Mouse (Mus musculus): Measurements from ENCODE around the gene Sub1. TPM values are rescaled to one million over a fixed set of nuclear protein-coding genes. Genes with fewer than 3 reads are reported as not detected.

Gene Sub1
- polyA plus RNA-seq, 1 experiment = 219 TPM

DNA sequence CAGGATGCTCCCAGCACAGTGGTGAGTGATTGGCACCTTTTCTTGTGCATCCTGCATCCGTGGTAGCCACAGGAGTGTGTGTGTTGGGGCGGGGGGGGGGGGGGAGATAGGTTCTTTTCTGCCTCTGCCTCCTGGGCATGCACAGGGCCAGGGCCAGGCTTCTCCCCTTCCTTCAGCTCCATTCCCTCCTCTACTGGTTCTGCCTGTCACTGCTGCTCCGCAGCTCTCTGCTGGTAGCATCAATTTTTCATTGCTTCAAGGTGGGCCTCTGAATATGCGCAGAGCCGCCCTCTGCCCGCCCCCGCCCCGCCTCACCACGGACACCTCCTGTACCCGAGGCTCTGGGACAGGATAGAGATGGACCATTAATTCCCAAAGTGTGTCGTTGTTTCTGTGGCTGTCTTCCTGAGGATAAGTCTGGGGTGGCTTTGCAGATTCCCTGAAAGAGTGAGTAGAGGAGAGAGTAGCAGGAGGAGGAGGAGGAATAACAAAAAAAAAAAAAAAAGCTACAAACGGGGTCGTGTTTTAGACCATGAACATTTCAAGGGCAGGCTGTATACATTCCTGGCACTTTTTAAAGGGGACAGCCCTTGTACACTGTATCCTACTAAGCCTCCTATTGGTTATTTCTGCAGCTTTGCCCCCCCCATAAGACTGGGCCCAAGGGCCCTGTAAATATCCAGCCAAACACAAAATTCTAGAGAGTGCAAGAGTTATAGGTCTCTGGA is 21.1 kb upstream of the Sub1 start:
- Histone ChIP-seq H3K4me3 (ENCODE audit: insufficient read depth, low read length) (no peak overlapping the region), H3K27ac (ENCODE audit: insufficient read depth, low read length) (no peak overlapping the region), H3K4me1 (ENCODE audit: control insufficient read depth, insufficient read depth, low read length) (peaks cover 2% of the 10 kb centered on the region; the same call in 1 of the 2 replicates)
- TF ChIP-seq CTCF (IDR thresholded peaks at IDR 0.05; ENCODE audit: extremely low read depth, insufficient read depth, low read length) = no peak
- no peak for TF ChIP-seq POLR2A (IDR thresholded peaks at IDR 0.05; ENCODE audit: extremely low read depth, insufficient read depth, low read length)

- peaks cover 2% of the 10 kb centered on the region; the same call in 1 of the 2 replicates for H3K4me1 ChIP-seq (ENCODE audit: control insufficient read depth, insufficient read depth, low read length)
- TF ChIP-seq POLR2A (IDR thresholded peaks at IDR 0.05; ENCODE audit: extremely low read depth, insufficient read depth, low read length) (no peak), CTCF (IDR thresholded peaks at IDR 0.05; ENCODE audit: extremely low read depth, insufficient read depth, low read length) (no peak)
- no peak overlapping the region for H3K27ac ChIP-seq (ENCODE audit: insufficient read depth, low read length)
- no peak overlapping the region for H3K4me3 ChIP-seq (ENCODE audit: insufficient read depth, low read length)
Measured at GRCm38 (mm10) chr15:12014197-12014905, 17.6 kb upstream of the Sub1 start.

GRCm38 (mm10) chr15:12013532-12014196 is 16.9 kb upstream of the Sub1 start:
- H3K4me3 ChIP-seq (ENCODE audit: insufficient read depth, low read length) = no peak overlapping the region
- H3K27ac ChIP-seq (ENCODE audit: insufficient read depth, low read length) = no peak overlapping the region
- no peak for TF ChIP-seq POLR2A (IDR thresholded peaks at IDR 0.05; ENCODE audit: extremely low read depth, insufficient read depth, low read length)
- no peak for TF ChIP-seq CTCF (IDR thresholded peaks at IDR 0.05; ENCODE audit: extremely low read depth, insufficient read depth, low read length)
- H3K4me1 ChIP-seq (ENCODE audit: control insufficient read depth, insufficient read depth, low read length) = peaks cover 2% of the 10 kb centered on the region; the same call in 1 of the 2 replicates

DNA sequence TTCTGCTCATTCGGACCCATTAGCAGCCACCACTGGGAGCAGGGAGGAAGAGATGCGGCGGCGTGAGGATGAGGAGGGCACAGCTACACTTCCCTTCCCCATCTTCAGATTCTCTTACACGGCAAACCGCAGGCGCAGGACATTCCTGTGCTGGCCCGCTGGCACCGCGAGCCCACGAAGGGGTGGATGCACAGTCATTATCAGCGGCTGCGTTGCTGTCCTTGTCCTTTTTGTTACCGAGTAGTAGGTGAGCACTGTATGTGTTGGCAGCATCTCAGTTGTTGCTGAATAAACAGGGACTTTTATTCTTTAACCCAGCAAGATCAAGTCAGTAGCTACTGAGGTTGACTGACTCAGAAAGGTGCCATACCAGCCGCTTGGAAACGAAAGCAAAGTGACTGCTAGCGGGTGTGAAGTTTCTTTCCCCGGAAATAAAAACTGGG is 13.8 kb upstream of the Sub1 start:
- peaks cover 2% of the 10 kb centered on the region; the same call in 1 of the 2 replicates for H3K4me1 ChIP-seq (ENCODE audit: control insufficient read depth, insufficient read depth, low read length)
- TF ChIP-seq POLR2A (IDR thresholded peaks at IDR 0.05; ENCODE audit: extremely low read depth, insufficient read depth, low read length) = no peak
- no peak for TF ChIP-seq CTCF (IDR thresholded peaks at IDR 0.05; ENCODE audit: extremely low read depth, insufficient read depth, low read length)
- H3K4me3 ChIP-seq (ENCODE audit: insufficient read depth, low read length) = peak overlapping the region; percentile 48
- H3K27ac ChIP-seq (ENCODE audit: insufficient read depth, low read length) = 0 out of 2 replicates have a peak overlapping the region, but pooled peaks have one; percentile 21

GRCm38 (mm10) chr15:12009712-12010601 is 13.2 kb upstream of the Sub1 start:
- no peak for TF ChIP-seq POLR2A (IDR thresholded peaks at IDR 0.05; ENCODE audit: extremely low read depth, insufficient read depth, low read length)
- no peak for TF ChIP-seq CTCF (IDR thresholded peaks at IDR 0.05; ENCODE audit: extremely low read depth, insufficient read depth, low read length)
- Histone ChIP-seq H3K27ac (ENCODE audit: insufficient read depth, low read length) (0 out of 2 replicates have a peak overlapping the region, but pooled peaks have one; percentile 21), H3K4me1 (ENCODE audit: control insufficient read depth, insufficient read depth, low read length) (peaks cover 2% of the 10 kb centered on the region; the same call in 1 of the 2 replicates), H3K4me3 (ENCODE audit: insufficient read depth, low read length) (peak overlapping the region; percentile 48)

DNA sequence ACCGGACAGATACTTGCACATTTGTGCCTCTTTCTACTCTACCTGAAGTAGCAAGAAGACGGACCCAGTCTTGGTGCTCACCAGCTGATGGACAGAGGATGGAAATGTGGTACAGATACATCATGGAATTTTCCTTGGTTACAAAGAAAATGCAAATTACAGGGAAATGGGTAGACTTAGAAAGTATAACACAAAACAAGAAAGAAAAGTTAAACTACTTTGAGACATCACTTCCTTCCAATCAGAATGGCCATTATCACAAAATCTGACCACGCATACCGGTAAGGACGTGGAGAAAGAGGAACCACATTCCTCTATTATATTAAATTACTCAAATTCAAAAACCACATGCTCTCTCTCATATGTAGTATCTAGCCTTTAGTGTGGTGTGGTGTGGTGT is 12.1 kb upstream of the Sub1 start:
- TF ChIP-seq CTCF (IDR thresholded peaks at IDR 0.05; ENCODE audit: extremely low read depth, insufficient read depth, low read length) = no peak
- no peak for TF ChIP-seq POLR2A (IDR thresholded peaks at IDR 0.05; ENCODE audit: extremely low read depth, insufficient read depth, low read length)
- H3K4me1 ChIP-seq (ENCODE audit: control insufficient read depth, insufficient read depth, low read length) = peaks cover under 1% of the 10 kb centered on the region; the same call in 1 of the 2 replicates
- H3K4me3 ChIP-seq (ENCODE audit: insufficient read depth, low read length) = no peak overlapping the region
- no peak overlapping the region for H3K27ac ChIP-seq (ENCODE audit: insufficient read depth, low read length)

DNA sequence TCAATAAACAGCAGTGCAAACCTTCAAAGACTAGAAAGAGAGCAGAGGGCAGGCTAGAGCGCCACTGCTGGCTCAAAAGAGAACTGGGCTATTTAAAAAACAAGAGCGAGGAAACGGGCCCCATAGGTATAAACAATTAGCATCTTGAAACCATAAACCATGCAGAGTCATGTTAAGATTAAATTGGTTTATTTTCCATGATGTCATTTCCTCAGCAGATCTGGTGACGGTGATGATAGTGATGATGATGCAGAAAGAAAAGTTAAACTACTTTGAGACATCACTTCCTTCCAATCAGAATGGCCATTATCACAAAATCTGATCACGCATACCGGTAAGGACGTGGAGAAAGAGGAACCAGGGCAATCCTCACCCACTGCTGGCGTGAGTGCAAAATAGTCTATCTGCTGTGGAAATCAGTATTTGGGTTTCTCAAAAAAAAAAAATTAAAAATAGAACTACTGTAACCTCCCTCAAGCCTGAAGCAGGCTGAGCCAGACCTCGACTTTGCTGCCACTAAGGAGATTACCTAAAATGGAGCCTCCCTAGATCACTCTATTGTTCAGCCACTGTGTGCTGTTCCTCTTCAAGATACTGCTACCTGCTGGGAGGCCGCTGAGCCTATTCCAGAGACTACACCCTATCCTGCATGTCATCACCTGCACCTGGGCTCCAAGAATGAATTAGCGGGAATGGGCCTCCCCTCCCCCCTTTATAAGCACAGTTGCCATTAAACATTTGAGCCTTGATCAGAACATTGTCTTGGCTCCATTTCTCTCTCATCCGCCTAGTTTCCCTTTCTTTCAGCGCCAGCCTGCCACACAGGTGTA is 11.4 kb upstream of the Sub1 start:
- TF ChIP-seq CTCF (IDR thresholded peaks at IDR 0.05; ENCODE audit: extremely low read depth, insufficient read depth, low read length) = no peak
- H3K27ac ChIP-seq (ENCODE audit: insufficient read depth, low read length) = no peak overlapping the region
- no peak overlapping the region for H3K4me3 ChIP-seq (ENCODE audit: insufficient read depth, low read length)
- H3K4me1 ChIP-seq (ENCODE audit: control insufficient read depth, insufficient read depth, low read length) = no peaks in the 10 kb centered on the region

- no peak overlapping the region for H3K4me3 ChIP-seq (ENCODE audit: insufficient read depth, low read length)
- H3K27ac ChIP-seq (ENCODE audit: insufficient read depth, low read length) = no peak overlapping the region
- TF ChIP-seq POLR2A (IDR thresholded peaks at IDR 0.05; ENCODE audit: extremely low read depth, insufficient read depth, low read length) = no peak
- no peak for TF ChIP-seq CTCF (IDR thresholded peaks at IDR 0.05; ENCODE audit: extremely low read depth, insufficient read depth, low read length)
- H3K4me1 ChIP-seq (ENCODE audit: control insufficient read depth, insufficient read depth, low read length) = no peaks in the 10 kb centered on the region
Measured at GRCm38 (mm10) chr15:12007421-12007820, 10.6 kb upstream of the Sub1 start.
